Mouse (Mus musculus) stomach, postnatal 0 days (tissue): ENCODE results near the gene Pigp. TPM values are rescaled to one million over a fixed set of nuclear protein-coding genes. Genes with fewer than 3 reads are reported as not detected.
A peak's percentile ranks its signal among the peaks of the same experiment; 100 is the strongest.

Experiments used
- ATAC-seq: fragments of 200-750 bp; cut with Nextera tagmentation; 2 replicates; pipeline ENCODE4 v1.8.0; 2017; ENCODE audit not compliant: low FRiP score, low TSS enrichment
- DNase-seq: peaks from one replicate; pipeline ENCODE4 v3.0.0-alpha.2; 2016; ENCODE audit warnings: low spot score
- H3K27ac ChIP-seq: fragments of 300-500 bp; sonication (generic); replicated peaks from 2 replicates; pipeline ENCODE4 v1.5.1; 2014; ENCODE audit warnings: mild to moderate bottlenecking, control low read depth
- H3K27me3 ChIP-seq: fragments of 300-500 bp; sonication (generic); 2 replicates; pipeline ENCODE4 v1.6.1; 2014; ENCODE audit warnings: low read length; ENCODE audit not compliant: control insufficient read depth, insufficient read depth
- H3K36me3 ChIP-seq: fragments of 300-500 bp; sonication (generic); 2 replicates; pipeline ENCODE4 v1.6.1; 2014; ENCODE audit warnings: low read length, mixed read lengths; ENCODE audit not compliant: control insufficient read depth, insufficient read depth
- H3K4me1 ChIP-seq: fragments of 300-500 bp; sonication (generic); replicated peaks from 2 replicates; pipeline ENCODE4 v1.6.1; 2014; ENCODE audit warnings: antibody characterized with exemption; ENCODE audit not compliant: control insufficient read depth, insufficient read depth
- H3K4me2 ChIP-seq: fragments of 300-500 bp; sonication (generic); replicated peaks from 2 replicates; pipeline ENCODE4 v1.6.1; 2014; ENCODE audit warnings: low read depth, mild to moderate bottlenecking, control low read depth, moderate library complexity
- H3K4me3 ChIP-seq: fragments of 300-500 bp; sonication (generic); 2 replicates; pipeline ENCODE4 v1.5.1; 2014; ENCODE audit warnings: low read depth, low read length, control low read depth
- H3K9ac ChIP-seq: fragments of 300-500 bp; sonication (generic); 2 replicates; pipeline ENCODE4 v1.6.1; 2014; ENCODE audit warnings: mild to moderate bottlenecking, low read length, control low read depth, mixed read lengths
- H3K9me3 ChIP-seq: fragments of 300-500 bp; sonication (generic); 2 replicates; pipeline ENCODE4 v1.6.1; 2016; ENCODE audit warnings: low read length; ENCODE audit not compliant: control insufficient read depth
- CTCF ChIP-seq: IDR thresholded peaks from 2 replicates; pipeline ENCODE4 v1.5.1; 2016; ENCODE audit warnings: antibody characterized with exemption, low read depth, mild to moderate bottlenecking, moderate library complexity
- EP300 ChIP-seq: optimal IDR thresholded peaks from 2 replicates; pipeline ENCODE3; 2016; ENCODE audit warnings: antibody characterized with exemption
- WGBS: fragments of 180-500 bp; shearing (Covaris S2); extraction: QIAGEN DNeasy Blood & Tissue Kit; methylation state at CpG from one replicate; pipeline ENCODE4 v1.1.7; 2014; 5-methylcytosine and 5-hydroxymethylcytosine counted together
- polyA plus RNA-seq: library from polyadenylated mRNA; unstranded; fragments of >200 nt; fragmentation: Nextera tagmentation; extraction: Ambion mirVana; gene quantifications from 2 replicates; pipeline ENCODE4 v1.2.1, GENCODE M21; 2015

Gene Pigp
- polyA plus RNA-seq, 1 experiment from 2014 or later = 157 TPM

DNA sequence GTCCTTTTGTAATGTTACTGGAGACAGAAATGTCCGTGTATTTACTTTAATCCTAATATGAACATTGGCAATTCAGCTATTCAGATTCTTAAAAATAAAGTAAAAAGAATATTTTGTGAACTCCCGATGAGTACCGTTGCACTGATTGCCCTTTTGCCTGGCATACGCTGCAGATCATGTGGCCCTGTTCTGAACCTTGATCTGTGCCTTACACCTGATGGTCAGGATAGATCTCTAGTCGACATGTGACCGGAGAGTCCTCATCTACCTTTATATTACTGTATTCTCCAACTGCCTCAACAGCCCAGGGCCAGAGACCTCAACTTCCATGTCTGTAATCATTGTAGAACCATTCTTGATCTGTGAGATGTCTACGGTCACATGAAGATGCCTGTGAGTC, 16.0 kb upstream of the Pigp start:
- 89% methylated on average over 7 of the region's 7 CpGs for WGBS
- no peak overlapping the region for H3K9ac ChIP-seq
- no peaks in the 10 kb centered on the region for H3K9me3 ChIP-seq
- H3K4me3 ChIP-seq = no peak overlapping the region
- no peak overlapping the region for H3K4me2 ChIP-seq
- ATAC-seq (no peak), DNase-seq (no peak)
- H3K4me1 ChIP-seq = no peaks in the 10 kb centered on the region
- no peak overlapping the region for H3K27ac ChIP-seq
- no peaks in the 10 kb centered on the region for H3K27me3 ChIP-seq
- TF ChIP-seq CTCF (no peak), EP300 (no peak)
- no peaks in the 10 kb centered on the region for H3K36me3 ChIP-seq

DNA sequence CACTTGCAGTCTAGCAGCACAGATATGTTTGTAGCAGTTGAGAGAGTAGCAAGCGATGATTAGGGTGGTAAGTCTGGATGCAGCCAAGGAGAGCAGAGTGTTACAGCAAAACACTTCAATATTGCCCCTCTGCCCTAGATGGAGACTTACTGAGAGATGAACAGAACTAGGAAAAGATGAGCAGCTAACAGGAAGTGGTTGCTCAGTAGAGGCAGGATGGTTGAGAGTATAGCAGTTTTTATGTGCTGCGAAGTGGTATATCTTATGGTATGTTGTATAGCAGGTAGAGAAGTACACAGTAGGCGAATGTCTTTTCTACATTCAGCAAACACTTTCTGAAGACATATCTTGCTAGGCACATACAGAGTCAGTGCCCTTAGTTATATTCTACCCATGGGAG, 11.6 kb upstream of the Pigp start:
- WGBS = 95% methylated on average over 3 of the region's 3 CpGs
- H3K4me3 ChIP-seq = no peak overlapping the region
- ATAC-seq (no peak), DNase-seq (no peak)
- H3K4me1 ChIP-seq = no peaks in the 10 kb centered on the region
- no peaks in the 10 kb centered on the region for H3K9me3 ChIP-seq
- H3K27me3 ChIP-seq = no peaks in the 10 kb centered on the region
- H3K27ac ChIP-seq = no peak overlapping the region
- TF ChIP-seq CTCF (no peak), EP300 (no peak)
- no peak overlapping the region for H3K9ac ChIP-seq
- no peak overlapping the region for H3K4me2 ChIP-seq
- no peaks in the 10 kb centered on the region for H3K36me3 ChIP-seq

DNA sequence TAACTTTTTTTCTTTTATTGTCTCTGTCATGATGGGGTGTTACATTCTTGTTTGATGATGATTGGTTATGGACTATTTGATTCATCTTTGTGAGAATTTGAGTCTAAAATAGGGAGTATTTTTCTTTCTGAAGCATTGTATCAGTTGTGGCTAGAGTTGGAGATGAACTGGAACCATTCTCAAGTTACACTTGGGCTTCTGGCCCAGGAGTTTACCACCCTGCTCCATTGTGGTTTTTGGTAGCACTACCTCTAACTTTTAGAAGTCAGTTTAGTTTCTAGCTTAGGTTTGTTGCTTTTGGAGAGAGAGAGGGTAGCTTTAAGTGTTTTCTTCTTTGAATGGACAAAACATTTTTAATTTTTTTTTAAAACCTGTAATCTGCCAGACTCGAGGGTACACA, 7.7 kb upstream of the Pigp start:
- no peak for TF ChIP-seq EP300
- TF ChIP-seq CTCF = no peak

DNA sequence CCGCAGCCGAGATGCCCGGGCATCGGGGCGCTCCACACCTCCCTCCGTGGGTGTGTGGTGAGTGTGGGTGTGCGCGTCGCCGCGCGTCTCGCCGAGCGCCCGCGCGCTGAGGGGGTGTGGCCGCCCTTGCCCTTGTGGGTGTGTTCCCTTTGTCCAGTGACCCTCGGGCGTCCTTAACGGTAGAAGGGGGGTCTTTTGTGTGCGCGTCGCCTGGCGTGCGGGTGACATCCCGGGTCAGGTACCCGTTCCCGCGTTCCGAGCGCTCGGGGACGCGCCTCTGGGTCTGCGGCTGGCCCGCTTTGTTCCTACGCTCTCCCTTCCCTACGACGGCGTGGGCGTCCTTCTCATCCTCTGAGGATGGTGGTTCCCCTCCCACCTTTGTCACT, 734 bp downstream of the Pigp start:
- ATAC-seq = peak; percentile 88
- WGBS = 0% methylated on average over 22 of the region's 43 CpGs
- Histone ChIP-seq H3K4me3 (peak overlapping the region; percentile 91), H3K27ac (peak overlapping the region; percentile 98), H3K9me3 (no peaks in the 10 kb centered on the region), H3K4me2 (peak overlapping the region; percentile 86), H3K36me3 (no peaks in the 10 kb centered on the region), H3K9ac (peak overlapping the region; percentile 91), H3K27me3 (no peaks in the 10 kb centered on the region), H3K4me1 (0 out of 2 replicates have a peak, but pooled peaks cover 3% of the 10 kb centered on the region)
- TF ChIP-seq CTCF = no peak
- TF ChIP-seq EP300 = no peak
- DNase-seq = peak; percentile 88

More for the DNA sequence above, 7.7 kb upstream of the Pigp start:
- Histone ChIP-seq H3K36me3 (no peaks in the 10 kb centered on the region), H3K9me3 (no peaks in the 10 kb centered on the region), H3K4me3 (no peak overlapping the region), H3K27ac (no peak overlapping the region), H3K9ac (no peak overlapping the region), H3K4me2 (no peak overlapping the region), H3K4me1 (0 out of 2 replicates have a peak, but pooled peaks cover 3% of the 10 kb centered on the region), H3K27me3 (no peaks in the 10 kb centered on the region)
- no peak for ATAC-seq
- no peak for DNase-seq
- 51% methylated on average over 1 of the region's 1 CpGs for WGBS

DNA sequence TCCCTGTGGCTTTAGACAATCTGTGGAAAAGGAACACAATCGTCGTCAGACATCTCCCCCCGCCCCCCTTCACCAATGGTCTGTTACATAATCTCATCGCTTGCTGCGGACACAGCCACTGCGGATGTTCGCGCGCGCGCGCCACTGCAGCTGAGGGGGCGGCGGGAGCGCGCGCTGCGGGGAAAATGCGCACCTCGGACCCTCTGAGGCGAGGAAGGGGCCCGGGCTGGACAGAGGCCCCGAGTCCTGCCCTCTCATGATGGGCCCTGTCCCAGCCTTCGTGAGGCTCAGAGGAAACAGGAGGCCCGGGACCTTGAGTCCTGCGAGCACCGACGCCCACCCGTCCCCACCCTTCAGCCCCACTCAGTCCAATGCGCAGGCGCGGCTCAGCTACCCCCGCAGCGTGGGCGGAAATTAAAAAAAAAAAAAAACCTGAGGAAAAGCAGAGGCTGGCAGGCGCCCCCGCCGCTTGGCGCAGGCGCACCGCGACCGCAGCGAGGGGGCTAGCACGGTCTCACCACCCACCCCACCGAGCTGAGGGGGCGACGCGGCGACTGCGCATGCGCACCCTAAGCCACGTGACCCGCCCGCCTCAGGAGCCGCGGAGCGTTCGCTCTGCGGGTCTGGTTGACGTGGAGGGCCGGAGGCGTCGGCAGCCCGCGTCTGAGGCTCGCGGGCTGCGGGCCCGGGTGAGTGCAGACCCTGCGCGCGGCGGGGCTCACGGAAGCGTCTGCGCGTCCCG, 1.3 kb downstream of the Pigp start, which contains the start of gene Ttc3:
Ttc3 (plus strand) TSS at position 446 of the 742 bp plus-strand sequence.
- WGBS = under 1% methylated on average over 62 of the region's 79 CpGs
- peak within 1 kb of the TSS; percentile 91 for H3K9ac ChIP-seq
- H3K36me3 ChIP-seq = no peaks in the 10 kb centered on the region
- 0 out of 2 replicates have a peak, but pooled peaks cover 3% of the 10 kb centered on the region for H3K4me1 ChIP-seq
- H3K4me3 ChIP-seq = peak within 1 kb of the TSS; percentile 91
- peak; percentile 90 for DNase-seq
- ATAC-seq = peak; percentile 88
- TF ChIP-seq CTCF (no peak), EP300 (no peak)
- H3K9me3 ChIP-seq = no peaks in the 10 kb centered on the region
- peak within 1 kb of the TSS; percentile 98 for H3K27ac ChIP-seq
- H3K27me3 ChIP-seq = no peaks in the 10 kb centered on the region
- H3K4me2 ChIP-seq = peak within 1 kb of the TSS; percentile 86

DNA sequence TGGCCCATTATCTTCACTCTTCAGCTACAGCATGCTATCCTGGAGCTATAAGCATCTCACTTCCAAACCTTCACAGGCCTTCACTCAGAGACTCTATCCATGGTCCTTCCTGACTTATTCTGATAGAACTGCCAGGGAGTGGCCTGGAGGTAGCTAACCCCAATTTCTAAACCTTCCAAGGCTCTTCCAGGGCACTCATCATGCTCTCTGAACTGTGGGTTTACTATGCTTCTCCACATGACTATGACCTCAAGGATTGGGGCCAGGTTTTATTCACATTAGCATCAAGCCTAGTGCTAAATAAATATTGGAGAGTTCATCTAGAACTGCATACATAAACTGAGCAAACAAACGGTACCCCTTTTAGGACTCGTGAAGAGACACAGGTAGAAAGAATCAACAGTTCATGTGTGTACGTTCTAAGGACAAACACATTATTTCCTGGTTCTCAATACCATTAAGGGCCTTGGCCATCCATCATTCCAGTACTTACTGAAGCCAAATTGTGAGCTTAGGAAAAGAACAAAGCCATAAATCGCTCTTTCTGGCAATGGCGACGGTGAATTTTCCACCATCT, 2.0 kb downstream of the Pigp start:
- Histone ChIP-seq H3K27ac (peak overlapping the region; percentile 98), H3K4me2 (peak overlapping the region; percentile 86), H3K9ac (peak overlapping the region; percentile 91), H3K4me3 (peak overlapping the region; percentile 91), H3K36me3 (no peaks in the 10 kb centered on the region), H3K4me1 (0 out of 2 replicates have a peak, but pooled peaks cover under 1% of the 10 kb centered on the region), H3K27me3 (no peaks in the 10 kb centered on the region), H3K9me3 (no peaks in the 10 kb centered on the region)
- no peak for TF ChIP-seq CTCF
- no peak for TF ChIP-seq EP300
- no peak for DNase-seq
- ATAC-seq = peak; percentile 1; the same call in 1 of the 2 replicates
- 4% methylated on average over 6 of the region's 6 CpGs for WGBS
